Mouse (Mus musculus): ENCODE results near the gene Rfc4.

Rfc4 gene

GRCm38 (mm10) chr16:23135421-23136149 is 8.0 kb upstream of the Rfc4 start:
- no peak for DNase-seq (ENCODE audit: low spot score in 2 of 2)

- no peak for DNase-seq (ENCODE audit: low spot score in 2 of 2)
These were observed 4.8 kb upstream of the Rfc4 start for GRCm38 (mm10) chr16:23132336-23132735.

GRCm38 (mm10) chr16:23130303-23130702 is 2.8 kb upstream of the Rfc4 start:
- DNase-seq (ENCODE audit: low spot score in 2 of 2), result no peak

- DNase-seq (ENCODE audit: low spot score in 2 of 2), result no peak
These were observed 245 bp downstream of the Rfc4 start for GRCm38 (mm10) chr16:23127311-23127672.

GRCm38 (mm10) chr16:23124398-23124797 is 3.1 kb downstream of the Rfc4 start:
- DNase-seq (ENCODE audit: low spot score in 2 of 2), result no peak

GRCm38 (mm10) chr16:23123104-23123503 is 4.4 kb downstream of the Rfc4 start:
- DNase-seq (ENCODE audit: low spot score in 2 of 2), result no peak

GRCm38 (mm10) chr16:23122446-23122845 is 5.1 kb downstream of the Rfc4 start:
- no peak for DNase-seq (ENCODE audit: low spot score in 2 of 2)

- no peak for DNase-seq (ENCODE audit: low spot score in 2 of 2)
These were observed 10.4 kb downstream of the Rfc4 start for GRCm38 (mm10) chr16:23117173-23117572.

- DNase-seq (ENCODE audit: low spot score in 2 of 2), result no peak
These were observed 12.1 kb downstream of the Rfc4 start for GRCm38 (mm10) chr16:23115486-23115885.

- no peak for DNase-seq (ENCODE audit: low spot score in 2 of 2)
These were observed 13.0 kb downstream of the Rfc4 start for GRCm38 (mm10) chr16:23114339-23115171.

- DNase-seq (ENCODE audit: low spot score in 2 of 2), result no peak
These were observed 13.6 kb downstream of the Rfc4 start for GRCm38 (mm10) chr16:23113903-23114302.

- no peak for DNase-seq (ENCODE audit: low spot score in 2 of 2)
These were observed 14.6 kb downstream of the Rfc4 start for GRCm38 (mm10) chr16:23112861-23113435.

- no peak for DNase-seq (ENCODE audit: low spot score in 2 of 2)
These were observed 15.2 kb downstream of the Rfc4 start for GRCm38 (mm10) chr16:23112348-23112747.

GRCm38 (mm10) chr16:23109350-23110280 is 17.9 kb downstream of the Rfc4 start:
- no peak for DNase-seq (ENCODE audit: low spot score in 2 of 2)

- no peak for DNase-seq (ENCODE audit: low spot score in 2 of 2)
These were observed 18.6 kb downstream of the Rfc4 start for GRCm38 (mm10) chr16:23108943-23109342.

GRCm38 (mm10) chr16:23107946-23108759 is 19.4 kb downstream of the Rfc4 start:
- peak; percentile 71 to 82 for DNase-seq (ENCODE audit: low spot score in 2 of 2)

GRCm38 (mm10) chr16:23107231-23107942 is 20.1 kb downstream of the Rfc4 start, which contains the start of gene Eif4a2:
TSS of gene Eif4a2 (plus strand) at chr16:23107444.
- peak; percentile 88 to 90 for DNase-seq (ENCODE audit: low spot score in 2 of 2)

- DNase-seq (ENCODE audit: low spot score in 2 of 2), result no peak
These were observed 21.4 kb downstream of the Rfc4 start for GRCm38 (mm10) chr16:23106121-23106520.

- DNase-seq (ENCODE audit: low spot score in 2 of 2), result no peak
These were observed 23.7 kb downstream of the Rfc4 start for GRCm38 (mm10) chr16:23103841-23104240.
